Mouse (Mus musculus): ENCODE data around the gene Olfr894. TPM values are rescaled to one million over a fixed set of nuclear protein-coding genes. Genes with fewer than 3 reads are reported as not detected.
"Not testable (repeated sequence)": the region's sequence is repeated elsewhere in the genome, so short reads cannot be mapped to it uniquely, and the experiment has no call there.

Olfr894 gene
- polyA plus RNA-seq (2012; rRNA removed): not detected in 2 replicates

GRCm38 (mm10) chr9:38217755-38218154 lies at the start of gene Olfr894:
Olfr894 (plus strand) TSS chr9:38218055.
- DNase-seq: no peak
- Histone ChIP-seq H3K4me1 (ENCODE audit: control insufficient read depth, insufficient read depth, low read length) (no peaks in the 10 kb centered on the region), H3K4me3 (replicated peaks; ENCODE audit: extremely low read depth, low read depth, low read length) (no peak within 1 kb of the TSS)
- TF ChIP-seq POLR2A (IDR thresholded peaks at IDR 0.05; ENCODE audit: borderline replicate concordance, extremely low read depth, low read depth, low read length) (no peak), CTCF (IDR thresholded peaks at IDR 0.05; ENCODE audit: insufficient read depth, low read length) (no peak)

GRCm38 (mm10) chr9:38168341-38168740 lies 49.5 kb upstream of the Olfr894 start:
- H3K4me3 ChIP-seq (replicated peaks; ENCODE audit: extremely low read depth, low read depth, low read length); DNase-seq: not testable (repeated sequence)
- WGBS: 37% methylated on average over 2 of the region's 2 CpGs

DNA sequence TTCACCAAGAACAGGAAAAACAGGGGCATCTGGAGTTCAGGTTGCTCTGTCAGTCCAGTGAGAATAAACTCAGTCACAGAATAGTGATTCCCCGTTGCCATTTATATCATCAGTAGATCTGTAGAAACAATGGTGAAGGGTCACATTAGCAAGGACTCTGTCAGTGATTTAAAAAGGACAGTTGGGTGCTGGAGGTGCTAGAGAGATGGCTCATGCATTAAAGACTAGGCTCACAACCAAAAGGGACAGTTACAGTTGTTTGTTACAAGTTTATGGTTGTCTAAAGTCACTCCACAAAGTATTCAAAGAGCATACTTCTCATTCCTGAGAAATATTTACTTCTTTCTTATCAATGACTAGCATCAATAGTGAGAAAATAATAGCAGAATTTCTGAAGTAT lies 37.1 kb upstream of the Olfr894 start, which contains the start of gene Olfr891:
Olfr891 (minus strand) TSS at position 101 of the 400 bp plus-strand sequence.
- Histone ChIP-seq H3K4me1 (ENCODE audit: control insufficient read depth, insufficient read depth, low read length) (no peaks in the 10 kb centered on the region), H3K4me3 (replicated peaks; ENCODE audit: extremely low read depth, low read depth, low read length) (no peak within 1 kb of the TSS)
- no peak for TF ChIP-seq CTCF (IDR thresholded peaks at IDR 0.05; ENCODE audit: insufficient read depth, low read length)
- TF ChIP-seq POLR2A (IDR thresholded peaks at IDR 0.05; ENCODE audit: borderline replicate concordance, extremely low read depth, low read depth, low read length): no peak
- 72% methylated on average over 1 of the region's 1 CpGs for WGBS
- DNase-seq: no peak

More at GRCm38 (mm10) chr9:38168341-38168740, 49.5 kb upstream of the Olfr894 start:
- not testable (repeated sequence) for H3K4me1 ChIP-seq (ENCODE audit: control insufficient read depth, insufficient read depth, low read length)

GRCm38 (mm10) chr9:38208065-38208464 lies 9.8 kb upstream of the Olfr894 start, which contains the start of gene Olfr893:
Olfr893 (plus strand) TSS chr9:38208365.
- 80% methylated on average over 3 of the region's 3 CpGs for WGBS
- Histone ChIP-seq H3K4me3 (replicated peaks; ENCODE audit: extremely low read depth, low read depth, low read length) (no peak within 1 kb of the TSS), H3K4me1 (ENCODE audit: control insufficient read depth, insufficient read depth, low read length) (no peaks in the 10 kb centered on the region)
- no peak for DNase-seq
- no peak for TF ChIP-seq POLR2A (IDR thresholded peaks at IDR 0.05; ENCODE audit: borderline replicate concordance, extremely low read depth, low read depth, low read length)
- no peak for TF ChIP-seq CTCF (IDR thresholded peaks at IDR 0.05; ENCODE audit: insufficient read depth, low read length)

- TF ChIP-seq CTCF (IDR thresholded peaks at IDR 0.05; ENCODE audit: insufficient read depth, low read length) (no peak), POLR2A (IDR thresholded peaks at IDR 0.05; ENCODE audit: borderline replicate concordance, extremely low read depth, low read depth, low read length) (no peak)
- Histone ChIP-seq H3K4me1 (ENCODE audit: control insufficient read depth, insufficient read depth, low read length) (no peaks in the 10 kb centered on the region), H3K4me3 (replicated peaks; ENCODE audit: extremely low read depth, low read depth, low read length) (no peak within 1 kb of the TSS)
- no peak for DNase-seq
Observed at GRCm38 (mm10) chr9:38252474-38252873, 34.6 kb downstream of the Olfr894 start, which contains the start of gene Olfr143. Olfr143 (plus strand) TSS chr9:38252774.

DNA sequence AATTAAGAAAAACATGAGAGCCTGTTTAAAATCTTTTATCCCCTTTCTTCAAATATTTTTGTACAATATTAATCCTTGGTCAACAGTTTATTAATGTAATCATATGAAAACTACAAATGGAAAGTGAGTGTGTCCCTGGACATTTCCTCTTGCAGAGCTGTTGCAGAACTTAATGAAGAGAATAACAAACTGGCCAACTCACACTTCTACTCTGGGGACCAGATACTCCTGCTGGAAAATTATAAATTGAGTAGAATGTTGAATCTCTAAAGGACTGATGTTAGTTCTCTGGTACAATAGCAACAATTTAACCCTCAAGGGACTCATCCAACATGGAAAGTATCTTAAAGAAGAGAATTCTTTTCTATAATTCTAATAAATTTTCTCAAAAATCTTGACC lies 49.7 kb downstream of the Olfr894 start, which contains the start of gene Olfr895:
Olfr895 (plus strand) TSS at position 301 of the 400 bp plus-strand sequence.
- Histone ChIP-seq H3K4me1 (ENCODE audit: control insufficient read depth, insufficient read depth, low read length) (no peaks in the 10 kb centered on the region), H3K4me3 (replicated peaks; ENCODE audit: extremely low read depth, low read depth, low read length) (no peak within 1 kb of the TSS)
- no peak for TF ChIP-seq CTCF (IDR thresholded peaks at IDR 0.05; ENCODE audit: insufficient read depth, low read length)
- no peak for TF ChIP-seq POLR2A (IDR thresholded peaks at IDR 0.05; ENCODE audit: borderline replicate concordance, extremely low read depth, low read depth, low read length)
- no peak for DNase-seq

Other genes with a start within 250 kb of the Olfr894 start
- gene Olfr881, start 226.2 kb upstream of the Olfr894 start, polyA plus RNA-seq (2012; rRNA removed): not detected in 2 replicates
- gene Olfr883, start 192.2 kb upstream of the Olfr894 start, polyA plus RNA-seq (2012; rRNA removed): not detected in 2 replicates
- not detected in 2 replicates for gene Olfr884, start 171.5 kb upstream of the Olfr894 start, polyA plus RNA-seq (2012; rRNA removed)
- not detected in 2 replicates for gene Olfr885, start 156.7 kb upstream of the Olfr894 start, polyA plus RNA-seq (2012; rRNA removed)
- not detected in 2 replicates for gene Olfr887, start 134.0 kb upstream of the Olfr894 start, polyA plus RNA-seq (2012; rRNA removed)
- gene Olfr888, start 109.9 kb upstream of the Olfr894 start, polyA plus RNA-seq (2012; rRNA removed): not detected in 2 replicates
- not detected in 2 replicates for gene Olfr889, start 102.9 kb upstream of the Olfr894 start, polyA plus RNA-seq (2012; rRNA removed)
- gene Olfr890, start 75.5 kb upstream of the Olfr894 start, polyA plus RNA-seq (2012; rRNA removed): not detected in 2 replicates
- gene Olfr891, start 37.2 kb upstream of the Olfr894 start, polyA plus RNA-seq (2012; rRNA removed): not detected in 2 replicates
- gene Olfr893, start 9.7 kb upstream of the Olfr894 start, polyA plus RNA-seq (2012; rRNA removed): not detected in 2 replicates
- not detected in 2 replicates for gene Olfr143, start 34.7 kb downstream of the Olfr894 start, polyA plus RNA-seq (2012; rRNA removed)
- gene Olfr895, start 49.8 kb downstream of the Olfr894 start, polyA plus RNA-seq (2012; rRNA removed): not detected in 2 replicates
- gene Olfr896-ps1, start 73.1 kb downstream of the Olfr894 start, polyA plus RNA-seq (2012; rRNA removed): not detected in 2 replicates
- gene Olfr25, start 111.0 kb downstream of the Olfr894 start, polyA plus RNA-seq (2012; rRNA removed): not detected in 2 replicates
- gene Olfr898, start 130.4 kb downstream of the Olfr894 start, polyA plus RNA-seq (2012; rRNA removed): not detected in 2 replicates
- not detected in 2 replicates for gene Olfr250, start 148.8 kb downstream of the Olfr894 start, polyA plus RNA-seq (2012; rRNA removed)
- gene Olfr251, start 159.0 kb downstream of the Olfr894 start, polyA plus RNA-seq (2012; rRNA removed): not detected in 2 replicates
- not detected in 2 replicates for gene Olfr147, start 183.6 kb downstream of the Olfr894 start, polyA plus RNA-seq (2012; rRNA removed)
- gene Olfr901, start 211.4 kb downstream of the Olfr894 start, polyA plus RNA-seq (2012; rRNA removed): not detected in 2 replicates
- not detected in 2 replicates for gene Olfr902, start 229.6 kb downstream of the Olfr894 start, polyA plus RNA-seq (2012; rRNA removed)
- not detected in 2 replicates for gene Olfr904, start 245.1 kb downstream of the Olfr894 start, polyA plus RNA-seq (2012; rRNA removed)